9 mouse cellular contexts compared by ENCODE assay signal in genomic region chr2:52623921-52624404, GRCm38 (mm10). TPM values are rescaled to one million over a fixed set of nuclear protein-coding genes. Genes with fewer than 3 reads are reported as not detected.
A peak's percentile ranks its signal among the peaks of the same experiment; 100 is the strongest.
DNase-seq lines count a peak whose midpoint lies in the region; ATAC-seq and TF ChIP-seq lines count a peak whose summit lies in the region.
"Had no signal": no experiment of that assay in that cellular context is flagged by ENCODE, and none has a peak within 500 bp of the region (broad histone marks: within the 10 kb centered on the region; RNA-seq: fewer than 3 reads in every experiment).

No protein-coding gene starts in this region.

- H3K4me1 ChIP-seq in lung, embryonic 14.5 days (ENCODE audit: insufficient read depth) = no peaks in the 10 kb centered on the region
- H3K4me1 ChIP-seq in heart, postnatal 0 days (ENCODE audit: control insufficient read depth, insufficient read depth) = peaks cover 26% of the 10 kb centered on the region
- H3K4me1 ChIP-seq in neural tube, embryonic 14.5 days (ENCODE audit: control insufficient read depth, insufficient read depth, low read length) = no peaks in the 10 kb centered on the region

- no peak for TF ChIP-seq CTCF in lung, embryonic 14.5 days (IDR thresholded peaks at IDR 0.05; ENCODE audit: low read depth)
- no peak for TF ChIP-seq CTCF in heart, postnatal 0 days (IDR thresholded peaks at IDR 0.05; ENCODE audit: low read depth)

- peak; percentile 9 for DNase-seq in embryo, embryonic 10 days (ENCODE audit: low spot score)
- DNase-seq in embryo, embryonic 9.5 days (ENCODE audit: extremely low spot score) = no peak
- DNase-seq in lung, embryonic 14.5 days = peak; percentile 63
- no peak for DNase-seq in lung, postnatal 14 days
- DNase-seq in heart, postnatal 0 days (ENCODE audit: low spot score) = no peak
- no peak for DNase-seq in liver
- no peak for DNase-seq in layer of hippocampus, adult 9-10 months (ENCODE audit: low spot score)

- no peak overlapping the region for H3K9ac ChIP-seq in lung, embryonic 14.5 days
- H3K9ac ChIP-seq in heart, postnatal 0 days (replicated peaks; ENCODE audit: low read depth, low read length) = no peak overlapping the region
- H3K9ac ChIP-seq in neural tube, embryonic 14.5 days (replicated peaks; ENCODE audit: low read depth, low read length) = no peak overlapping the region

- no peak overlapping the region for H3K4me2 ChIP-seq in lung, embryonic 14.5 days
- H3K4me2 ChIP-seq in heart, postnatal 0 days (ENCODE audit: low read depth, low read length) = no peak overlapping the region
- no peak overlapping the region for H3K4me2 ChIP-seq in neural tube, embryonic 14.5 days (ENCODE audit: low read depth, low read length)

- WGBS in lung, embryonic 14.5 days = 33% methylated on average over 7 of the region's 7 CpGs
- 32% methylated on average over 7 of the region's 7 CpGs for WGBS in heart, postnatal 0 days
- WGBS in neural tube, embryonic 14.5 days = 43% methylated on average over 7 of the region's 7 CpGs

- peak overlapping the region; percentile 54 for H3K27ac ChIP-seq in lung, embryonic 14.5 days (ENCODE audit: low read depth)
- H3K27ac ChIP-seq in heart, postnatal 0 days (ENCODE audit: low read depth) = peak overlapping the region; percentile 82
- H3K27ac ChIP-seq in neural tube, embryonic 14.5 days (ENCODE audit: low read depth, low read length) = no peak overlapping the region

- H3K9me3 ChIP-seq in lung, embryonic 14.5 days (ENCODE audit: low read depth, low read length) = no peaks in the 10 kb centered on the region
- no peaks in the 10 kb centered on the region for H3K9me3 ChIP-seq in heart, postnatal 0 days (replicated peaks; ENCODE audit: control insufficient read depth, low read length)
- no peaks in the 10 kb centered on the region for H3K9me3 ChIP-seq in neural tube, embryonic 14.5 days (ENCODE audit: control insufficient read depth, low read length)

- peak; percentile 81 for ATAC-seq in lung, embryonic 14.5 days (ENCODE audit: insufficient read depth)
- peak; percentile 34 for ATAC-seq in heart, postnatal 0 days (ENCODE audit: insufficient read depth, low read depth)
- ATAC-seq in neural tube, embryonic 14.5 days (ENCODE audit: low read depth) = peak; percentile 57; the same call in 1 of the 2 replicates

- no peaks in the 10 kb centered on the region for H3K36me3 ChIP-seq in lung, embryonic 14.5 days (ENCODE audit: insufficient read depth)
- H3K36me3 ChIP-seq in heart, postnatal 0 days (replicated peaks; ENCODE audit: control insufficient read depth, insufficient read depth, low read length) = no peaks in the 10 kb centered on the region
- H3K36me3 ChIP-seq in neural tube, embryonic 14.5 days (ENCODE audit: control insufficient read depth, insufficient read depth, low read length) = no peaks in the 10 kb centered on the region

- TF ChIP-seq EP300 in heart, postnatal 0 days (IDR thresholded peaks at IDR 0.05; ENCODE audit: low read depth) = 0 out of 2 replicates have a peak, but pooled peaks have one; percentile 2

- no peaks in the 10 kb centered on the region for H3K27me3 ChIP-seq in lung, embryonic 14.5 days (ENCODE audit: insufficient read depth, low read length)
- H3K27me3 ChIP-seq in heart, postnatal 0 days (ENCODE audit: control insufficient read depth, insufficient read depth, low read length) = no peaks in the 10 kb centered on the region
- no peaks in the 10 kb centered on the region for H3K27me3 ChIP-seq in neural tube, embryonic 14.5 days (ENCODE audit: control insufficient read depth, insufficient read depth, low read length)

- no peak overlapping the region for H3K4me3 ChIP-seq in lung, embryonic 14.5 days (ENCODE audit: low read depth, low read length)
- no peak overlapping the region for H3K4me3 ChIP-seq in heart, postnatal 0 days (ENCODE audit: low read depth, low read length)
- H3K4me3 ChIP-seq in neural tube, embryonic 14.5 days (ENCODE audit: low read depth, low read length) = no peak overlapping the region

RNA-seq across cellular contexts. Expression of gene Cacnb4, which starts 52.7 kb away (rescaled TPM):
- polyA plus RNA-seq in lung, embryonic 14.5 days (2014; fragmentation: Nextera tagmentation; extraction: Ambion mirVana) = 0.39 and 0.96 TPM in 2 replicates
- total RNA-seq in heart, postnatal 0 days (2014; rRNA removed; ENCODE audit: low replicate concordance) = 0.69 and 0.73 TPM in 2 replicates
- polyA plus RNA-seq in heart, postnatal 0 days (2015; fragmentation: Nextera tagmentation; extraction: Ambion mirVana) = 0.48 and 0.56 TPM in 2 replicates
- 21.5 TPM in 2 replicates for polyA plus RNA-seq in neural tube, embryonic 14.5 days (2014; fragmentation: Nextera tagmentation; extraction: Ambion mirVana)
- total RNA-seq: megakaryocyte progenitor cell, adult 5-6 weeks had no signal

Comparison
In these comparisons a context has a peak if more than half of its experiments do, and no peak if none do; other contexts are left out.
1. DNase-seq: peak in embryo, embryonic 10 days (single experiment) and lung, embryonic 14.5 days (single experiment); none in embryo, embryonic 9.5 days (single experiment), lung, postnatal 14 days (single experiment), heart, postnatal 0 days (single experiment), liver (single experiment) and layer of hippocampus, adult 9-10 months (single experiment).
2. RNA of gene Cacnb4, which starts 52.7 kb away (polyA plus RNA-seq): 21.5 TPM in neural tube, embryonic 14.5 days; 0.48 to 0.56 TPM in heart, postnatal 0 days and 0.39 to 0.96 TPM in lung, embryonic 14.5 days; every median in the first group is over 10 times any median in the second.
3. Peak in every context shown above with its lines, with median percentiles within 50 percentile points of each other: ATAC-seq.